Mouse (Mus musculus): ENCODE results near the gene Gcgr. TPM values are rescaled to one million over a fixed set of nuclear protein-coding genes. Genes with fewer than 3 reads are reported as not detected.
"Not testable (repeated sequence)": the region's sequence is repeated elsewhere in the genome, so short reads cannot be mapped to it uniquely, and the experiment has no call there.

Gcgr gene
- polyA plus RNA-seq, 1 experiment from 2014 or later, result 0.09 TPM

GRCm38 (mm10) chr11:120582982-120583293, 52.4 kb downstream of the Gcgr start:
- H3K27ac ChIP-seq (replicated peaks); H3K9me3 ChIP-seq; H3K4me3 ChIP-seq; ATAC-seq (replicated peaks); H3K4me2 ChIP-seq (replicated peaks); H3K9ac ChIP-seq (replicated peaks); H3K27me3 ChIP-seq: not testable (repeated sequence)
- H3K36me3 ChIP-seq, result peaks cover 55% of the 10 kb centered on the region
- peaks cover 30% of the 10 kb centered on the region for H3K4me1 ChIP-seq
- WGBS, result 92% methylated on average over 2 of the region's 2 CpGs

- ATAC-seq (replicated peaks), result no peak
- H3K27me3 ChIP-seq, result no peaks in the 10 kb centered on the region
- no peak overlapping the region for H3K4me3 ChIP-seq
- peaks cover 28% of the 10 kb centered on the region for H3K4me1 ChIP-seq
- H3K36me3 ChIP-seq, result peaks cover 54% of the 10 kb centered on the region
- no peak overlapping the region for H3K27ac ChIP-seq (replicated peaks)
- H3K9me3 ChIP-seq, result no peaks in the 10 kb centered on the region
- H3K9ac ChIP-seq (replicated peaks), result no peak overlapping the region
- 97% methylated on average over 1 of the region's 1 CpGs for WGBS
- no peak overlapping the region for H3K4me2 ChIP-seq (replicated peaks)
Observed at GRCm38 (mm10) chr11:120583937-120584336, 53.4 kb downstream of the Gcgr start.

GRCm38 (mm10) chr11:120588531-120588930, 58.0 kb downstream of the Gcgr start:
- H3K9me3 ChIP-seq, result no peaks in the 10 kb centered on the region
- ATAC-seq (replicated peaks), result no peak
- no peak overlapping the region for H3K9ac ChIP-seq (replicated peaks)
- H3K27me3 ChIP-seq, result no peaks in the 10 kb centered on the region
- no peaks in the 10 kb centered on the region for H3K4me1 ChIP-seq
- peaks cover 90% of the 10 kb centered on the region for H3K36me3 ChIP-seq
- no peak overlapping the region for H3K4me3 ChIP-seq
- no peak overlapping the region for H3K27ac ChIP-seq (replicated peaks)
- no peak overlapping the region for H3K4me2 ChIP-seq (replicated peaks)
- 97% methylated on average over 6 of the region's 6 CpGs for WGBS

Other genes with a start within 250 kb of the Gcgr start
- 3,835 and 3,917 TPM in 2 replicates for gene Actg1, start 182.2 kb upstream of the Gcgr start, polyA plus RNA-seq (2015; fragmentation: Nextera tagmentation; extraction: Ambion mirVana)
- gene Fscn2, start 169.2 kb upstream of the Gcgr start, polyA plus RNA-seq (2015; fragmentation: Nextera tagmentation; extraction: Ambion mirVana), result 0.97 and 1.3 TPM in 2 replicates
- 72.1 and 74.1 TPM in 2 replicates for gene Faap100, start 151.9 kb upstream of the Gcgr start, polyA plus RNA-seq (2015; fragmentation: Nextera tagmentation; extraction: Ambion mirVana)
- 34.8 and 35.2 TPM in 2 replicates for gene Nploc4, start 93.0 kb upstream of the Gcgr start, polyA plus RNA-seq (2015; fragmentation: Nextera tagmentation; extraction: Ambion mirVana)
- gene Tspan10, start 88.1 kb upstream of the Gcgr start, polyA plus RNA-seq (2015; fragmentation: Nextera tagmentation; extraction: Ambion mirVana), result not detected in 2 replicates
- 0.18 TPM in 1 of 2 replicates, not detected in the other for gene Pde6g, start 77.2 kb upstream of the Gcgr start, polyA plus RNA-seq (2015; fragmentation: Nextera tagmentation; extraction: Ambion mirVana)
- gene Oxld1, start 72.6 kb upstream of the Gcgr start, polyA plus RNA-seq (2015; fragmentation: Nextera tagmentation; extraction: Ambion mirVana), result 11.1 and 12.0 TPM in 2 replicates
- 25.2 and 29.9 TPM in 2 replicates for gene Ccdc137, start 72.6 kb upstream of the Gcgr start, polyA plus RNA-seq (2015; fragmentation: Nextera tagmentation; extraction: Ambion mirVana)
- 49.1 and 50.8 TPM in 2 replicates for gene Arl16, start 63.1 kb upstream of the Gcgr start, polyA plus RNA-seq (2015; fragmentation: Nextera tagmentation; extraction: Ambion mirVana)
- 111 and 113 TPM in 2 replicates for gene Mrpl12, start 46.1 kb upstream of the Gcgr start, polyA plus RNA-seq (2015; fragmentation: Nextera tagmentation; extraction: Ambion mirVana)
- gene Slc25a10, start 38.9 kb upstream of the Gcgr start, polyA plus RNA-seq (2015; fragmentation: Nextera tagmentation; extraction: Ambion mirVana), result 27.0 and 32.9 TPM in 2 replicates
- 242 and 245 TPM in 2 replicates for gene Mcrip1, start 19.0 kb downstream of the Gcgr start, polyA plus RNA-seq (2015; fragmentation: Nextera tagmentation; extraction: Ambion mirVana)
- 0.23 TPM in 1 of 2 replicates, not detected in the other for gene Ppp1r27, start 20.4 kb downstream of the Gcgr start, polyA plus RNA-seq (2015; fragmentation: Nextera tagmentation; extraction: Ambion mirVana)
- gene P4hb, start 42.6 kb downstream of the Gcgr start, polyA plus RNA-seq (2015; fragmentation: Nextera tagmentation; extraction: Ambion mirVana), result 234 and 239 TPM in 2 replicates
- 464 TPM in 2 replicates for gene Arhgdia, start 50.9 kb downstream of the Gcgr start, polyA plus RNA-seq (2015; fragmentation: Nextera tagmentation; extraction: Ambion mirVana)
- 372 and 388 TPM in 2 replicates for gene Alyref, start 67.7 kb downstream of the Gcgr start, polyA plus RNA-seq (2015; fragmentation: Nextera tagmentation; extraction: Ambion mirVana)
- gene Anapc11, start 67.7 kb downstream of the Gcgr start, polyA plus RNA-seq (2015; fragmentation: Nextera tagmentation; extraction: Ambion mirVana), result 199 and 205 TPM in 2 replicates
- 0.51 and 0.65 TPM in 2 replicates for gene Npb, start 77.8 kb downstream of the Gcgr start, polyA plus RNA-seq (2015; fragmentation: Nextera tagmentation; extraction: Ambion mirVana)
- gene Pcyt2, start 87.2 kb downstream of the Gcgr start, polyA plus RNA-seq (2015; fragmentation: Nextera tagmentation; extraction: Ambion mirVana), result 167 and 174 TPM in 2 replicates
- 51.4 and 53.1 TPM in 2 replicates for gene Sirt7, start 94.5 kb downstream of the Gcgr start, polyA plus RNA-seq (2015; fragmentation: Nextera tagmentation; extraction: Ambion mirVana)
- 42.1 and 44.1 TPM in 2 replicates for gene Mafg, start 102.9 kb downstream of the Gcgr start, polyA plus RNA-seq (2015; fragmentation: Nextera tagmentation; extraction: Ambion mirVana)
- 30.9 and 35.3 TPM in 2 replicates for gene Pycr1, start 113.1 kb downstream of the Gcgr start, polyA plus RNA-seq (2015; fragmentation: Nextera tagmentation; extraction: Ambion mirVana)
- 0.47 TPM in 1 of 2 replicates, not detected in the other for gene Myadml2, start 117.5 kb downstream of the Gcgr start, polyA plus RNA-seq (2015; fragmentation: Nextera tagmentation; extraction: Ambion mirVana)
- gene Notum, start 130.5 kb downstream of the Gcgr start, polyA plus RNA-seq (2015; fragmentation: Nextera tagmentation; extraction: Ambion mirVana), result 0.46 and 1.1 TPM in 2 replicates
- gene Aspscr1, start 142.3 kb downstream of the Gcgr start, polyA plus RNA-seq (2015; fragmentation: Nextera tagmentation; extraction: Ambion mirVana), result 144 and 154 TPM in 2 replicates
- gene Cenpx, start 183.0 kb downstream of the Gcgr start, polyA plus RNA-seq (2015; fragmentation: Nextera tagmentation; extraction: Ambion mirVana), result 97.9 and 103 TPM in 2 replicates
- 94.1 and 94.8 TPM in 2 replicates for gene Lrrc45, start 183.2 kb downstream of the Gcgr start, polyA plus RNA-seq (2015; fragmentation: Nextera tagmentation; extraction: Ambion mirVana)
- gene Rac3, start 190.8 kb downstream of the Gcgr start, polyA plus RNA-seq (2015; fragmentation: Nextera tagmentation; extraction: Ambion mirVana), result 245 and 251 TPM in 2 replicates
- gene Dcxr, start 196.6 kb downstream of the Gcgr start, polyA plus RNA-seq (2015; fragmentation: Nextera tagmentation; extraction: Ambion mirVana), result 9.0 and 9.3 TPM in 2 replicates
- 0.64 and 0.69 TPM in 2 replicates for gene Cbr2, start 201.4 kb downstream of the Gcgr start, polyA plus RNA-seq (2015; fragmentation: Nextera tagmentation; extraction: Ambion mirVana)
- gene Hmga1b, start 232.1 kb downstream of the Gcgr start, polyA plus RNA-seq (2015; fragmentation: Nextera tagmentation; extraction: Ambion mirVana), result 1.8 and 2.4 TPM in 2 replicates